Mouse (Mus musculus) midbrain, embryonic 16.5 days (tissue): Measurements from ENCODE around the gene Gtf3c6. TPM values are rescaled to one million over a fixed set of nuclear protein-coding genes. Genes with fewer than 3 reads are reported as not detected.
"Not testable (repeated sequence)": the region's sequence is repeated elsewhere in the genome, so short reads cannot be mapped to it uniquely, and the experiment has no call there.

Experiments used
- ATAC-seq: fragments of 200-750 bp; cut with Nextera tagmentation; 2 replicates; pipeline ENCODE4 v1.8.0; 2017; ENCODE audit warnings: moderate TSS enrichment
- H3K27ac ChIP-seq: fragments of 300-500 bp; sonication (generic); 2 replicates; pipeline ENCODE4 v1.5.1; 2014; ENCODE audit warnings: mild to moderate bottlenecking, low read length, mixed read lengths
- H3K27me3 ChIP-seq: fragments of 300-500 bp; sonication (generic); 2 replicates; pipeline ENCODE4 v1.6.1; 2014; ENCODE audit warnings: low read depth, low read length, mixed read lengths; ENCODE audit not compliant: control insufficient read depth, insufficient read depth
- H3K36me3 ChIP-seq: fragments of 300-500 bp; sonication (generic); 2 replicates; pipeline ENCODE4 v1.6.1; 2014; ENCODE audit warnings: mild to moderate bottlenecking, low read length, moderate library complexity, mixed read lengths; ENCODE audit not compliant: control insufficient read depth, insufficient read depth
- H3K4me1 ChIP-seq: fragments of 300-500 bp; sonication (generic); 2 replicates; pipeline ENCODE4 v1.6.1; 2014; ENCODE audit warnings: mild to moderate bottlenecking, low read length, mixed read lengths; ENCODE audit not compliant: control insufficient read depth, insufficient read depth
- H3K4me2 ChIP-seq: fragments of 300-500 bp; sonication (generic); 2 replicates; pipeline ENCODE4 v1.6.1; 2014; ENCODE audit warnings: mild to moderate bottlenecking, low read length, mixed read lengths
- H3K4me3 ChIP-seq: fragments of 300-500 bp; sonication (generic); 2 replicates; pipeline ENCODE4 v1.5.1; 2014; ENCODE audit warnings: low read depth, mild to moderate bottlenecking, low read length, moderate library complexity, mixed read lengths
- H3K9ac ChIP-seq: fragments of 300-500 bp; sonication (generic); 2 replicates; pipeline ENCODE4 v1.6.1; 2014; ENCODE audit warnings: low read depth, low read length, mixed read lengths
- H3K9me3 ChIP-seq: fragments of 300-500 bp; sonication (generic); replicated peaks from 2 replicates; pipeline ENCODE4 v1.6.1; 2014; ENCODE audit warnings: mild to moderate bottlenecking, low read length, mixed read lengths; ENCODE audit not compliant: control insufficient read depth, poor library complexity, severe bottlenecking
- WGBS: fragments of 180-500 bp; shearing (Covaris S2); extraction: QIAGEN DNeasy Blood & Tissue Kit; methylation state at CpG from one replicate; pipeline ENCODE4 v1.1.7; 2014; 5-methylcytosine and 5-hydroxymethylcytosine counted together
- polyA plus RNA-seq: library from polyadenylated mRNA; unstranded; fragments of >200 nt; fragmentation: Nextera tagmentation; extraction: Ambion mirVana; gene quantifications from 2 replicates; pipeline ENCODE4 v1.2.1, GENCODE M21; 2015

Gtf3c6 gene
- polyA plus RNA-seq = 73.7 and 86.3 TPM in 2 replicates

DNA sequence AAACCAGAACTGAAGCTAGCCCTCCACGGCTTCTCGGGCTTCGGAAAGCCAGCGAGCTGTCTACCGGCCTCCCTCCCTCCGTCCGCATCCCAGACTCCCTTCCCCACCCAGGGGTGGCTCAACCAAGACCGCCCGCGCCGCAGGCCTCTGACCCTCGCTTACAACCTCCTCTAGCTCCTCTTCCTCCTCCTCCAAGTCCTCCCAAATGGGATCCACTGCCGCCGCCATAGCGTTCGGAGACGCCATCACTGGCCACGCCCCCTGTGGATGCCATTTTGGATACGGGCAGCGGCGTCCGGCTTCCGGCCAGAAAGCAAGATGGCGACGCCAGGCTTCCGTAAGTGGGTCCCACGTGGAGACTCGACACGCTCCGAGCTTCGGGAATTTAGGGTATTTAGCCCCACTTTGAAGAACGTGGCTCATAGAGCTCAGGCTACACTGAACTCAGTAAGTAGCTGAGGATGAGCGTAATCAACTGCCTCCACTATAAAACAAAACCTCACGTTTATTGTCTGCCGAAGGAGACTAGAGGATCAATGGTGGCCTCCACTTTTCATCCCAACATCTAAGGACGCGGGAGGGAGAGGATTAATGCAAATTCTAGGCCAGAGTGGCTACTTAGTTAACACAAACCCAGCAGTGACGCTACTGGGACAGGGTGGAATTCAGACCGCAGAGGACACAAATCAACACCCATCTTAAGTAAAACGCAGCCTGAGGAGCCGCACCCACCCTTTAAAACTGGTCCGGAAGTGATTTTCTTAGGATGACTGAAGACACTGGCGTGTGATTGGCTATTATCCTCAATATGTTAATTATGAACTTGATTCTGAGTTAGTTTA, at the start of gene Gtf3c6:
TSS of gene Gtf3c6 (minus strand) at position 695 of the 842 bp plus-strand sequence.
- Histone ChIP-seq H3K27ac (peak within 1 kb of the TSS; percentile 95), H3K4me1 (peaks cover 8% of the 10 kb centered on the region; the same call in 1 of the 2 replicates), H3K36me3 (peaks cover 7% of the 10 kb centered on the region), H3K9me3 (no peaks in the 10 kb centered on the region), H3K9ac (peak within 1 kb of the TSS; percentile 88), H3K4me3 (peak within 1 kb of the TSS; percentile 84), H3K4me2 (peak within 1 kb of the TSS; percentile 74), H3K27me3 (no peaks in the 10 kb centered on the region)
- WGBS = under 1% methylated on average over 43 of the region's 43 CpGs
- ATAC-seq = peak; percentile 80

DNA sequence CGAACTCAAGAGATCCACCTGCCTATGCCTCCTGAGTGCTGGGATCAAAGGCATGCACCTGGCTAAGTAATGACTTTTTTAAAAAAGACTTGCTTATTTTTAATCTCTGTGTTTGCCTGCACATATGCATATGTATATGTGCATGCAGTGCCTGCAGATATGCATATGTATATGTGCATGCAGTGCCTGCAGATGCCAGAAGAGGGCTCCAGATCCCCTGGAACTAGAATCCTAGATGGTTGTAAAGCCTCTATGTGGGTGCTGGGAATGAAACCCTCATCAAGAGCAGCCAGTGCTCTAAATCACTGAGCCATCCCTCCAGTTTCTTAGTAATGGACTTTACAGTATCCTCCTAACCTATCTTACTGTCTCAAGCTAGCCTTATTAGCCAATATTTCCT, 48.1 kb upstream of the Gtf3c6 start:
- H3K9ac ChIP-seq = no peak overlapping the region
- WGBS = 96% methylated on average over 1 of the region's 1 CpGs
- H3K36me3 ChIP-seq = no peaks in the 10 kb centered on the region

DNA sequence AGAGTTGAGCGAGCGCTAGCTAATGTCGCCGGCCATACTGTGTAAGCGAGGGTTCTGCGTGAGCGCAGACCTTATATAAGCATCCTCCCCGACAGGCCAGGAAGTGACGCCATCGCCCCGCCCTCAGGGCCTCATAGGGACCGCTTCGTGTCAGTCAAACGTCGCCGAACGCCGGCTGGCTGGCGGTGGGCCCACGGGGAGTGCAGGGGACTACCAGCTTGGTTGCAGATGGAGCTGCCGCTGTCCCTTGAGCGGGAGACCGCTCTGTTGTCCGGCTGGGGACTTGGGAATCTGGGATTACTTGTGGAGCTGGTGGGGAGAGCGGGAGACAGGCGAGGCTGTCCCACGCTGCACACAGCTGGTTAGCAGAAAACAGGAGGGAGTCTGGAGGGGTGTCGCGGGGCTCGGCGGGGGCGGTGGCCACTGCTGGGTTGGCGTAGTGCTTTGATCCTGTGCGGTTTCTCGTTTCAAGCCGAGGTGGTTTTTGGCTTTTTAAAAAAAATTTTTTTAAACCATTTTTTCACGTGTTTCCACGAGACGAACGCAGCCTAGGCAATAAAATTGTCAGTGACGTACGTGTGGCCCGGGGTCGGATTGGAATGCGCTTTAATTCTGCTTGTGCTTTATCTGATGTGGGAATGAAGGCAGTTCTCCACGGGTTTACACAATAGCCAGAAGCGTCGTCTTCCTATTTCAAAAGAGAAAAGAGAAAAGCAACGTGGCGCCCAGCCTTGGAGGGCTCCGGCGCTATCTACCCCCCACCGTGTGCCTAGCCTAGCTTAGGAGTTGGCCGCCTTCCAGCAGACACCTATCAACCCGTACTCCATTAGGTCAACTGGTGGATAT, 44.5 kb upstream of the Gtf3c6 start, which contains the start of gene Amd1:
TSS of gene Amd1 (minus strand) at position 47 of the 846 bp plus-strand sequence.
- peak; percentile 98 for ATAC-seq

More for the DNA sequence above, 48.1 kb upstream of the Gtf3c6 start:
- Histone ChIP-seq H3K4me1 (no peaks in the 10 kb centered on the region), H3K27me3 (no peaks in the 10 kb centered on the region), H3K9me3 (no peaks in the 10 kb centered on the region), H3K27ac (no peak overlapping the region), H3K4me2 (no peak overlapping the region), H3K4me3 (no peak overlapping the region)
- ATAC-seq = no peak

DNA sequence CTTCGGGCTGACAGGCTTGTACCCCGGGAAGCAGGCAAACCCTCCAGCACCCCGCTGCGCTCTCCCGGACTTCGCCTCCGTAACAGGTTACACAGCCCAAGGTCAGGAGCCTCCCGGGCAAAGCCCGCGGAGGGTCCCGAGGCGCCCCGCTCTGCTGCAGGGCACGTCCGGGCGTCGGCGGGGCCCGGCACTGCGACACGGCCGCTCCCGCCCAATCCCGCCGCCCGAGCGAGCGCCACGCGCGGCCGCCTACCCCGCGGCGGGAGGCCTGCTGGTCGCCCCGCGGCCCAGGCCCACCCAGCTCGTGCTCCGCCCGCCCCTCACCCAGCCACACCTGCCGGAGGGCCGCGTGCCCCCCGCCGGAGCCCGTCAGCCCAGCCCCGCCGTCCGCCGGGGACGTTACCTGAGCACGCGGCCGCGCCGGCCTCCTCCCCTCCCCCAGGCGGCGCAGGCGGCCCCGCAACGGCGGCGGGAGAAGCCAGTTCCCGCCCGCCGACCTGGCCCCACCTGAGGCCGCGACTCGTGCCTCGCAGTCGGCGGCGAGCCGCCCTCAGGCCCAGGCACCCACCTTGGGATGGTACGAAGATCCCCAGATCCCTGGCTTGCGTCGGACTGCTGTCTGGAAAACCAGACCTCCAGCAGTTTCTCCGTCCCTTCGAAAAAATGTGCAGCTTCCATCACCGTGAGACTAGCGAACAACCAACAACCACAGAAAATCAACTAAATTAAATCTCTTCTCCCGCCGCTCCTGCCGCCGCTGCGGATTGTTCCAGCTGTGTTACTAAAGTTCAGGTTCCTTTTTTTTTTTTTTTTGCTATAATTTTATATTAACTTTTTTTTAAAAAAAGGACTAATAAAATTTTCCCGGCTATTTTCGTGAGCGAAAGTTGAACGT, 43.5 kb upstream of the Gtf3c6 start:
- under 1% methylated on average over 56 of the region's 91 CpGs for WGBS
- not testable (repeated sequence) for H3K27me3 ChIP-seq, H3K36me3 ChIP-seq, H3K9me3 ChIP-seq
- peak; percentile 34 for ATAC-seq
- peak overlapping the region; percentile 61 for H3K4me2 ChIP-seq
- H3K4me3 ChIP-seq = peak overlapping the region; percentile 82
- H3K9ac ChIP-seq = peak overlapping the region; percentile 94
- H3K27ac ChIP-seq = peak overlapping the region; percentile 91
- H3K4me1 ChIP-seq = peaks cover 22% of the 10 kb centered on the region

More for the DNA sequence above, 44.5 kb upstream of the Gtf3c6 start, which contains the start of gene Amd1:
- H3K27me3 ChIP-seq = no peaks in the 10 kb centered on the region
- under 1% methylated on average over 55 of the region's 55 CpGs for WGBS
- H3K27ac ChIP-seq = peak within 1 kb of the TSS; percentile 99
- H3K36me3 ChIP-seq = no peaks in the 10 kb centered on the region
- peak within 1 kb of the TSS; percentile 85 for H3K4me2 ChIP-seq
- H3K4me3 ChIP-seq = peak within 1 kb of the TSS; percentile 82
- peak within 1 kb of the TSS; percentile 94 for H3K9ac ChIP-seq
- no peaks in the 10 kb centered on the region for H3K9me3 ChIP-seq
- H3K4me1 ChIP-seq = peaks cover 17% of the 10 kb centered on the region

DNA sequence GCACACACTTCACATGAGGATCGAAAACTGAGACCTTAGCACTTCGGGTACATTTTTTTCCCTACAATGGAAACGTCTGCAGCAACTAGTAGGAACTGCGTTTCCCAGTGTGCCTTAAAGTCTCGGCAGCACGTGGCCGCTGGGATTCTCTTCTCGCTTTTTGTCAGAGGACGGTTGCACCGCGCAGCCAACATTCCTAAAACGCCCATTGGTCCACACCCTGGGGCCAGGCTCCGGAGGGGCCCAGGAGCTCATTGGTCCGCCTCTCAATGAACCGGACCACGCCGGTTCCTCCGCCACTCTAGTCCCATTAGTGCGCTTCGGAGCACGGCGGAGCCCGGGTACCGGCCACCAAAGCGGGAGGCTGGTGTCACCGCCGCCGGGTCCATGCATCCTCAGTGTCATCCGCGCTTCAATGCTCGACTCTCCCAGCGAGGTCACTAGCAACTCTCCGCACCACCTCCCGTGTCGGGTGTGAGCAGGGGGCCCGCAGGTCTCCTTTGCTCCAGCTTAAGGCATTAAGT, 42.8 kb upstream of the Gtf3c6 start:
- Histone ChIP-seq H3K4me2 (peak overlapping the region; percentile 61), H3K27ac (peak overlapping the region; percentile 91), H3K36me3 (no peaks in the 10 kb centered on the region), H3K9ac (peak overlapping the region; percentile 94), H3K4me3 (peak overlapping the region; percentile 80), H3K9me3 (no peaks in the 10 kb centered on the region), H3K27me3 (no peaks in the 10 kb centered on the region), H3K4me1 (peaks cover 22% of the 10 kb centered on the region)
- under 1% methylated on average over 36 of the region's 36 CpGs for WGBS
- ATAC-seq = peak; percentile 55

DNA sequence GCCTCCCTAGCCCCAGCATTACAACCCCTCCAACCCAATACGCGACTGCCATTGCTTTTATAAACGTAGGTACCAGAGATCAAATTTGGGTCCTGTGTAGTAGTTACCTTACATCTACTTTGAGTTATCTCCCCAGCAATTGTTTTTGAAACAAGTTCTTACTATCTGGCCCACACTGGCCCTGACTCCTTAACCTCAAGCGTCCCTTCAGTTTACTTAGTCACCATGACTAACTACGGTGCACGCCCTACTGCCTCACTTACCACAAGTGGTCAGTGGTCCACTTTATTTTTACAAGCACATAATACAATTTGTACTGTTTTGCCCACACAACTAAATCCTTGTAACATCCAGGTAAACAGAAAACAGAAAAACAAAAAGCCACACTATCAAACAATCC, 34.7 kb upstream of the Gtf3c6 start:
- no peaks in the 10 kb centered on the region for H3K27me3 ChIP-seq
- H3K27ac ChIP-seq = no peak overlapping the region
- whole genome bisulfite sequencing = 96% methylated on average over 6 of the region's 6 CpGs
- H3K4me2 ChIP-seq = no peak overlapping the region
- 0 out of 2 replicates have a peak, but pooled peaks cover 5% of the 10 kb centered on the region for H3K36me3 ChIP-seq
- H3K4me3 ChIP-seq = no peak overlapping the region
- peaks cover 4% of the 10 kb centered on the region; the same call in 1 of the 2 replicates for H3K4me1 ChIP-seq
- H3K9me3 ChIP-seq = no peaks in the 10 kb centered on the region
- no peak for ATAC-seq
- H3K9ac ChIP-seq = no peak overlapping the region

DNA sequence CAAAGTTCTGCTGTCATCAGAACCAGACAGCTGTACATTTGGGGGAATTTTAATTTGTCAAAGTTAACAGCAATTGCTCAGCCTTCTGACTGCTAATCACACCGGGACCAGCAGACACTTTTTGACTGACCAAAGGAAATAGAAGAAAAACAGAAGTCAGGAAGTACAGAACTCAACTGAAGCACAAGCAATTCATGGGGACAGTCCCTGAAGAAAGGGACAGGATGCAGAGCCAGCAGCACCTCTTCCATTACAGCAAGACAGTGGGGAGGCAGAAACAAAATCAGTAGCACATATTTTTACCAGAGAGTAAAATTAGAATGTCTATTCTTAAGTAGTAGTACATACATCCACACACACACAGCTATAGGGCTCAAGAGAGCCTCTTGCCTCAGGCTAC, 28.9 kb upstream of the Gtf3c6 start:
- no peak overlapping the region for H3K9ac ChIP-seq
- 89% methylated on average over 1 of the region's 1 CpGs for WGBS
- peaks cover 2% of the 10 kb centered on the region; the same call in 1 of the 2 replicates for H3K36me3 ChIP-seq
- H3K4me2 ChIP-seq = no peak overlapping the region
- H3K4me3 ChIP-seq = no peak overlapping the region
- no peaks in the 10 kb centered on the region for H3K4me1 ChIP-seq
- H3K27me3 ChIP-seq = no peaks in the 10 kb centered on the region
- no peak overlapping the region for H3K27ac ChIP-seq
- no peaks in the 10 kb centered on the region for H3K9me3 ChIP-seq
- no peak for ATAC-seq

DNA sequence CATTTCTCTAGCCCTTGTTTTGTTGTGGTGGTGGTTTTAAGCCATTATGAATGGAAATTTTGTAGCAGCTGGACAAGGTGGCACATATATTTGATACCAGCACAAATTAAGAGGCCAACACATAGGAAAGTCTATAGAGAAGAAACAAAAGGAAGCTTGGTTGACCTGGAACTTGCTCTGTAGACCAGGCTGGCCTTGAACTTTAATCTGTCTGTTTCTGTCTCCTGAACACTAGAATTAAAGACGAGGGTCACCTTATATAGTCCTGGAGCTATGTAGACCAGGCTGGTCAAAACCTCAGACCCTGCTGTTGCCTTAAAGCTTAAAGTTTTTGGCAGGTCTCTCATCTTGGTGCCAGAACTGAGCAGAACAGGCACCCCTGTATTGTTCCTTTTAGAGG, 27.7 kb upstream of the Gtf3c6 start:
- Histone ChIP-seq H3K27ac (no peak overlapping the region), H3K27me3 (no peaks in the 10 kb centered on the region), H3K4me3 (no peak overlapping the region), H3K9me3 (no peaks in the 10 kb centered on the region), H3K4me2 (no peak overlapping the region), H3K9ac (no peak overlapping the region), H3K36me3 (peaks cover 2% of the 10 kb centered on the region; the same call in 1 of the 2 replicates), H3K4me1 (no peaks in the 10 kb centered on the region)
- 83% methylated on average over 1 of the region's 1 CpGs for WGBS
- no peak for ATAC-seq
